Mouse (Mus musculus): Measurements from ENCODE around the gene Herpud2. TPM values are rescaled to one million over a fixed set of nuclear protein-coding genes. Genes with fewer than 3 reads are reported as not detected.

Herpud2 gene
- total RNA-seq (2014; rRNA removed; ENCODE audit: low replicate concordance) (17.5 and 27.9 TPM in 2 replicates), polyA plus RNA-seq (2015; fragmentation: Nextera tagmentation; extraction: Ambion mirVana) (26.4 and 27.7 TPM in 2 replicates)

DNA sequence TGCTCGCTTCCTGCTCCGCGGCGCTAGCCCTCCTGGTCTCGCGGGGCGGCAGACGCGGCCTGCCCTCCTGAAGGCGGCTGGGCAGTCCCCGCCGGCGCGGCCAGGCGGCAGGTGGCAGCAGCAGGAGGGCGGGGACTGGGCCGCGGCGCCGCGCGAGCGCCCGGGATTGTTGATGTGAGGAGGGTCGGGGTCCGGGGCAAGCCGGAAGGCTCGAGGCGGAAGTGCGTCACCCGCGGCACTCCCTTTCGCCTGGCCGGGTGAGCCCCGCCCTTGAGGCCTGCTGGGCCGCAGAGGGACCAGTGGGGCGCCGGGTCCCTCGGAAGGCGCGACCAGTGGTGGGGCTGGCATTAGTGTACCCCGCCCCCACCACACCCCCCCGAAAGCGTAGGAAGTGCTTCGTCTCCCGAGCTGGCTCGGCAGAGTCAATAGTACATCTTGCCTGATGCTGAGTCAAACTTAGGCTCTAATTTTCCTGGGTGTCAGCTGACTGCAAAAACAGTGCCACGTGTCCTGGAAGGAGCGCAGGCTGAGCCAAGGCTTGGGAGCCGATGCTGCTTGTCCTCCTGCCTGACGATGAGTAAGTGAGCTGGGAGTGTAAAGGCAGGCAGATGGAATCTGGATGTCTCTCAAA lies at the start of gene Herpud2:
TSS of gene Herpud2 (minus strand) at position 210 of the 631 bp plus-strand sequence.
- Histone ChIP-seq H3K9me3 (replicated peaks; ENCODE audit: control insufficient read depth, low read length) (no peaks in the 10 kb centered on the region), H3K27ac (ENCODE audit: low read depth) (peak within 1 kb of the TSS; percentile 100), H3K36me3 (replicated peaks; ENCODE audit: control insufficient read depth, insufficient read depth, low read length) (no peaks in the 10 kb centered on the region), H3K4me2 (ENCODE audit: low read depth, low read length) (peak within 1 kb of the TSS; percentile 87), H3K4me3 (ENCODE audit: low read depth, low read length) (peak within 1 kb of the TSS; percentile 83), H3K9ac (replicated peaks; ENCODE audit: low read depth, low read length) (peak within 1 kb of the TSS; percentile 98), H3K4me1 (ENCODE audit: control insufficient read depth, insufficient read depth) (peaks cover 22% of the 10 kb centered on the region), H3K27me3 (ENCODE audit: control insufficient read depth, insufficient read depth, low read length) (no peaks in the 10 kb centered on the region)
- ATAC-seq (ENCODE audit: insufficient read depth, low read depth) (peak; percentile 96), DNase-seq (ENCODE audit: low spot score) (peak; percentile 96)
- under 1% methylated on average over 34 of the region's 51 CpGs for WGBS
- no peak for TF ChIP-seq EP300 (IDR thresholded peaks at IDR 0.05; ENCODE audit: low read depth)
- no peak for TF ChIP-seq CTCF (IDR thresholded peaks at IDR 0.05; ENCODE audit: low read depth)

DNA sequence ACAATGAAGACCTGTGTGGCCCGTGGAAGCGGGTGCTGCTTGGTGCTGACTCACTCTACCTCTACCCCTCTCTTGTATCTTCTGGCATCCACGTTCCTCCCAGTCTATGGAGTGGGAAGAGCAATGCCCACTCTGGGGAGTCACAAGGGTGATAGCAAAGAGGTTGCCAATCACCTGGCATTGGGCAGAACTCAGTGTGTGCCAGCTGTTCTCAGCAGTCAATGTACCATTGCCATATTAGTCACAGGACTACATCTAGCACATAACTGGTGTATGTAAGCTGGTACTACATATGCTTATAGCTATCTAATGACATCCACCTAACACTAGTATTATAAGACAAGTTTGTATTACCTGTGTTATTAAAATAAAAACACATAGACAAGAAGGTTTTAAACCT lies 49.4 kb upstream of the Herpud2 start:
- WGBS: 69% methylated on average over 3 of the region's 3 CpGs
- peak; percentile 28; the same call in 1 of the 2 replicates for ATAC-seq (ENCODE audit: insufficient read depth, low read depth)
- Histone ChIP-seq H3K36me3 (replicated peaks; ENCODE audit: control insufficient read depth, insufficient read depth, low read length) (no peaks in the 10 kb centered on the region), H3K4me1 (ENCODE audit: control insufficient read depth, insufficient read depth) (peaks cover 32% of the 10 kb centered on the region; the same call in 1 of the 2 replicates), H3K9me3 (replicated peaks; ENCODE audit: control insufficient read depth, low read length) (no peaks in the 10 kb centered on the region), H3K27me3 (ENCODE audit: control insufficient read depth, insufficient read depth, low read length) (no peaks in the 10 kb centered on the region), H3K9ac (replicated peaks; ENCODE audit: low read depth, low read length) (no peak overlapping the region), H3K4me3 (ENCODE audit: low read depth, low read length) (no peak overlapping the region), H3K4me2 (ENCODE audit: low read depth, low read length) (no peak overlapping the region), H3K27ac (ENCODE audit: low read depth) (peak overlapping the region; percentile 88)
- DNase-seq (ENCODE audit: low spot score): no peak
- TF ChIP-seq CTCF (IDR thresholded peaks at IDR 0.05; ENCODE audit: low read depth) (no peak), EP300 (IDR thresholded peaks at IDR 0.05; ENCODE audit: low read depth) (no peak)

DNA sequence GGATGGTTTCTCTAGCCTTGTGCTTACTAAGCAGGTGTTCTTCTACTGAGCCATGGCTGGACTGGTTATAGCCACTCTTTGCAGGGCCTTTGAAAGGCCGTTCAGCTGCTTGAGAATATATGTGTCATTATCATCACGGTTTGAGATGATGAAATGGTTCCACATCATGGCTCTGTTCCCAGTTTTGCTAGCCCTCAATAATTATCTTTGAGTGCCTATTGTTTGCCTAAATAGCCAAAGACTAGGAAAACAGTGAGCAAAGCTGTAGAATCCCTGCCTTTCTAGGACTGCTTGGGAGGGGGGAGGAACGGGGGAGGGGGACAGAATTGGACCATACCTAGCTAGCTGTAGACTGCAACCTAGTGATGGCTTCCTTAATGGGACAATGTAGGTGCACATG lies 48.5 kb upstream of the Herpud2 start:
- Histone ChIP-seq H3K4me2 (ENCODE audit: low read depth, low read length) (no peak overlapping the region), H3K36me3 (replicated peaks; ENCODE audit: control insufficient read depth, insufficient read depth, low read length) (no peaks in the 10 kb centered on the region), H3K27ac (ENCODE audit: low read depth) (no peak overlapping the region), H3K4me1 (ENCODE audit: control insufficient read depth, insufficient read depth) (peaks cover 29% of the 10 kb centered on the region; the same call in 1 of the 2 replicates), H3K27me3 (ENCODE audit: control insufficient read depth, insufficient read depth, low read length) (no peaks in the 10 kb centered on the region), H3K9me3 (replicated peaks; ENCODE audit: control insufficient read depth, low read length) (no peaks in the 10 kb centered on the region), H3K4me3 (ENCODE audit: low read depth, low read length) (no peak overlapping the region), H3K9ac (replicated peaks; ENCODE audit: low read depth, low read length) (no peak overlapping the region)
- TF ChIP-seq EP300 (IDR thresholded peaks at IDR 0.05; ENCODE audit: low read depth) (no peak), CTCF (IDR thresholded peaks at IDR 0.05; ENCODE audit: low read depth) (no peak)
- DNase-seq (ENCODE audit: low spot score): no peak
- ATAC-seq (ENCODE audit: insufficient read depth, low read depth): no peak
- 42% methylated on average over 3 of the region's 3 CpGs for WGBS

DNA sequence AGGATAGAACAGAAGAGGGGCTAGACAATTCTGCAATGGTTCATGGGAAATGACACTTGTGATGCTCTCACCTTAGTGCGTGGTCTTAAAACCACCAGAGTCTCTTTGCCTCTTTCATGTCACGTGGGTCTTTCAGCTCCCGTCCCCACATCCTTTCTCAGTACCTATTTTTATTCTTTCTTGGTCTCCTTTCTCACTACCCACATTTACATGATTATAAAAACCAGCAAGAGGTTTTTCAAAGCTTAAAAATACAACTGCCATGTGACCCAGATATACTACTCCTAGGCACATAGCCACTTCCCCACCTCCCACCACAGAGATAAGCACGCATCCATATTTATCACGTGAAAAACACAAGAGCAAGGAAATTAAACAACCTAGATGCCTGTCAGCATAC lies 45.1 kb upstream of the Herpud2 start:
- no peak for TF ChIP-seq CTCF (IDR thresholded peaks at IDR 0.05; ENCODE audit: low read depth)
- no peak for TF ChIP-seq EP300 (IDR thresholded peaks at IDR 0.05; ENCODE audit: low read depth)
- Histone ChIP-seq H3K27ac (ENCODE audit: low read depth) (no peak overlapping the region), H3K4me2 (ENCODE audit: low read depth, low read length) (no peak overlapping the region), H3K9me3 (replicated peaks; ENCODE audit: control insufficient read depth, low read length) (no peaks in the 10 kb centered on the region), H3K9ac (replicated peaks; ENCODE audit: low read depth, low read length) (no peak overlapping the region), H3K4me3 (ENCODE audit: low read depth, low read length) (no peak overlapping the region), H3K4me1 (ENCODE audit: control insufficient read depth, insufficient read depth) (peaks cover 20% of the 10 kb centered on the region; the same call in 1 of the 2 replicates), H3K36me3 (replicated peaks; ENCODE audit: control insufficient read depth, insufficient read depth, low read length) (no peaks in the 10 kb centered on the region), H3K27me3 (ENCODE audit: control insufficient read depth, insufficient read depth, low read length) (no peaks in the 10 kb centered on the region)
- ATAC-seq (ENCODE audit: insufficient read depth, low read depth) (no peak), DNase-seq (ENCODE audit: low spot score) (no peak)
- WGBS: 66% methylated on average over 5 of the region's 5 CpGs

DNA sequence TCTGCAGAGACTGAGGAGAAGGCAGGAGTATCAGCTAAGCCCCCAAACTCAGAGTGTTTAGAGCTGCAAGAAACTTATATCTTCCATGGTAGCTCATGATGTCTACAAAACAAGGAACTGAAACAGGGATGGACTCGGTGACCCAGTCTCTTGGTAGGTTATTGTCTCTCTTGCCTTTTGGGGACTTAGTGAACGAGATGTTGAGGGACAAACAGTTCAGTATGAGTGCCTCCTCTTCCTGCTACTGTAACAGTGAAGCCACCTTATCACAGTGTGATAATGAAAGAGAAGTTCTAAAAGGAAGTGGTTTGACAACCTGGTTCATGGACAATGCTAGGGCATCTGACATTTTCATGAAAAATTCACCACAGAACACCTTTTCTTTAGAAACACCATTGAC lies 40.0 kb upstream of the Herpud2 start:
- Histone ChIP-seq H3K36me3 (replicated peaks; ENCODE audit: control insufficient read depth, insufficient read depth, low read length) (no peaks in the 10 kb centered on the region), H3K4me3 (ENCODE audit: low read depth, low read length) (no peak overlapping the region), H3K27ac (ENCODE audit: low read depth) (no peak overlapping the region), H3K4me2 (ENCODE audit: low read depth, low read length) (no peak overlapping the region), H3K27me3 (ENCODE audit: control insufficient read depth, insufficient read depth, low read length) (no peaks in the 10 kb centered on the region), H3K9ac (replicated peaks; ENCODE audit: low read depth, low read length) (no peak overlapping the region), H3K9me3 (replicated peaks; ENCODE audit: control insufficient read depth, low read length) (no peaks in the 10 kb centered on the region), H3K4me1 (ENCODE audit: control insufficient read depth, insufficient read depth) (no peaks in the 10 kb centered on the region)
- 59% methylated on average over 2 of the region's 2 CpGs for WGBS
- ATAC-seq (ENCODE audit: insufficient read depth, low read depth) (no peak), DNase-seq (ENCODE audit: low spot score) (no peak)
- TF ChIP-seq EP300 (IDR thresholded peaks at IDR 0.05; ENCODE audit: low read depth) (no peak), CTCF (IDR thresholded peaks at IDR 0.05; ENCODE audit: low read depth) (no peak)

DNA sequence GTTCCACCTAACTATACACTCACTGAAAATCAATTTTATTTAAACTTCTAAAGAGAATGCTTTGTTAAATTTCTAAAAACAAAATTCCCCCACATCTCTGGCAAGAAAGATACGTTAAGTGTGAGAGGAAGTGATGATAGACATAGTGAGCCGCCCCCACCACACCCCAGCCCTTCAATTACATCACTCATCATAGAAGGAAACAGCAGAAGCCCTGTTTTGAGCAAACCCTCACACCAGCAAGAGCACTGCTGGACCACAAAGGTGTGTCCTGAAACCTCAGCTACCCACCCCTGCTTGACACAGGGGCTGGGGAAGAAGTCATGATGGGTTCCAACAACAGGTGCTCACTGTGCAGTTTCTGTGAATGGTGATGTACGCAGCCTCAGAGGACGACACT lies 34.9 kb upstream of the Herpud2 start:
- ATAC-seq (ENCODE audit: insufficient read depth, low read depth): no peak
- Histone ChIP-seq H3K36me3 (replicated peaks; ENCODE audit: control insufficient read depth, insufficient read depth, low read length) (no peaks in the 10 kb centered on the region), H3K9ac (replicated peaks; ENCODE audit: low read depth, low read length) (no peak overlapping the region), H3K4me1 (ENCODE audit: control insufficient read depth, insufficient read depth) (no peaks in the 10 kb centered on the region), H3K27ac (ENCODE audit: low read depth) (no peak overlapping the region), H3K4me3 (ENCODE audit: low read depth, low read length) (no peak overlapping the region), H3K27me3 (ENCODE audit: control insufficient read depth, insufficient read depth, low read length) (no peaks in the 10 kb centered on the region), H3K4me2 (ENCODE audit: low read depth, low read length) (no peak overlapping the region), H3K9me3 (replicated peaks; ENCODE audit: control insufficient read depth, low read length) (no peaks in the 10 kb centered on the region)
- TF ChIP-seq EP300 (IDR thresholded peaks at IDR 0.05; ENCODE audit: low read depth) (no peak), CTCF (IDR thresholded peaks at IDR 0.05; ENCODE audit: low read depth) (no peak)
- WGBS: 66% methylated on average over 4 of the region's 4 CpGs
- no peak for DNase-seq (ENCODE audit: low spot score)
